ENCODE assay signal across 8 mouse cellular contexts in genomic region chr14:120388818-120389691, GRCm38 (mm10).
DNase-seq lines count a peak whose midpoint lies in the region; ATAC-seq and TF ChIP-seq lines count a peak whose summit lies in the region.

No protein-coding gene starts in this region.

- no peaks in the 10 kb centered on the region for H3K9me3 ChIP-seq in heart, embryonic 10.5 days
- no peaks in the 10 kb centered on the region for H3K9me3 ChIP-seq in forebrain, embryonic 14.5 days (replicated peaks; ENCODE audit: control insufficient read depth, low read length)
- no peaks in the 10 kb centered on the region for H3K9me3 ChIP-seq in limb, embryonic 11.5 days (ENCODE audit: control insufficient read depth, low read length)
- no peaks in the 10 kb centered on the region for H3K9me3 ChIP-seq in neural tube, embryonic 12.5 days

- H3K27me3 ChIP-seq in heart, embryonic 10.5 days (ENCODE audit: insufficient read depth, poor library complexity, severe bottlenecking): no peaks in the 10 kb centered on the region
- H3K27me3 ChIP-seq in forebrain, embryonic 14.5 days (replicated peaks; ENCODE audit: control insufficient read depth, insufficient read depth, low read length): no peaks in the 10 kb centered on the region
- no peaks in the 10 kb centered on the region for H3K27me3 ChIP-seq in limb, embryonic 11.5 days (ENCODE audit: control insufficient read depth, insufficient read depth, low read length)
- no peaks in the 10 kb centered on the region for H3K27me3 ChIP-seq in neural tube, embryonic 12.5 days (replicated peaks)

- H3K36me3 ChIP-seq in heart, embryonic 10.5 days: peaks cover 40% of the 10 kb centered on the region
- no peaks in the 10 kb centered on the region for H3K36me3 ChIP-seq in forebrain, embryonic 14.5 days (ENCODE audit: control insufficient read depth, insufficient read depth, low read length)
- H3K36me3 ChIP-seq in limb, embryonic 11.5 days (ENCODE audit: control insufficient read depth, insufficient read depth, low read length): peaks cover 8% of the 10 kb centered on the region; the same call in 1 of the 2 replicates
- peaks cover 10% of the 10 kb centered on the region; the same call in 1 of the 2 replicates for H3K36me3 ChIP-seq in neural tube, embryonic 12.5 days

- no peak for DNase-seq in heart, embryonic 10.5 days (ENCODE audit: low spot score)
- DNase-seq in heart, postnatal 25 days (ENCODE audit: low spot score): no peak
- peak; percentile 78 for DNase-seq in brain, embryonic 14.5 days (ENCODE audit: low read depth)
- DNase-seq in forebrain, embryonic 14.5 days (ENCODE audit: low spot score): peak; percentile 64
- DNase-seq in limb, embryonic 11.5 days (ENCODE audit: low spot score): peak; percentile 51
- DNase-seq in natural killer cell, adult 2 months (ENCODE audit: low spot score in 2 of 2): no peak
- no peak for DNase-seq in frontal cortex, postnatal 25 days (ENCODE audit: low spot score in 2 of 2)

- TF ChIP-seq CTCF in brain, embryonic 14.5 days (IDR thresholded peaks at IDR 0.05; ENCODE audit: borderline replicate concordance, extremely low read depth, insufficient read depth, insufficient read length): no peak

- H3K9ac ChIP-seq in forebrain, embryonic 14.5 days (ENCODE audit: low read length): peak overlapping the region; percentile 75
- H3K9ac ChIP-seq in limb, embryonic 11.5 days (ENCODE audit: low read length): no peak overlapping the region; the same call in 1 of the 2 replicates
- H3K9ac ChIP-seq in neural tube, embryonic 12.5 days: peak overlapping the region; percentile 54; the same call in 1 of the 2 replicates

- WGBS in heart, embryonic 10.5 days: 9% methylated on average over 38 of the region's 38 CpGs
- 1% methylated on average over 38 of the region's 38 CpGs for WGBS in forebrain, embryonic 14.5 days
- WGBS in limb, embryonic 11.5 days: 9% methylated on average over 35 of the region's 38 CpGs
- 7% methylated on average over 37 of the region's 38 CpGs for WGBS in neural tube, embryonic 12.5 days

- peak; percentile 88 for ATAC-seq in forebrain, embryonic 14.5 days
- no peak for ATAC-seq in limb, embryonic 11.5 days (ENCODE audit: insufficient number of reproducible peaks, low FRiP score, low TSS enrichment, low read depth)
- peak; percentile 83 for ATAC-seq in neural tube, embryonic 12.5 days (ENCODE audit: low FRiP score, low read depth)

- H3K4me2 ChIP-seq in forebrain, embryonic 14.5 days (ENCODE audit: low read length): peak overlapping the region; percentile 57
- H3K4me2 ChIP-seq in limb, embryonic 11.5 days (ENCODE audit: low read depth, severe bottlenecking): peak overlapping the region; percentile 38
- H3K4me2 ChIP-seq in neural tube, embryonic 12.5 days (replicated peaks): peak overlapping the region; percentile 62

- peak overlapping the region; percentile 79 for H3K27ac ChIP-seq in heart, embryonic 10.5 days
- H3K27ac ChIP-seq in forebrain, embryonic 14.5 days (ENCODE audit: low read depth, low read length): peak overlapping the region; percentile 29; the same call in 1 of the 2 replicates
- H3K27ac ChIP-seq in limb, embryonic 11.5 days (replicated peaks; ENCODE audit: low read depth, low read length): no peak overlapping the region
- no peak overlapping the region for H3K27ac ChIP-seq in neural tube, embryonic 12.5 days

- TF ChIP-seq POLR2A in brain, embryonic 14.5 days (IDR thresholded peaks at IDR 0.05; ENCODE audit: borderline replicate concordance, extremely low read depth, insufficient read depth, insufficient read length, poor library complexity, severe bottlenecking): 0 out of 2 replicates have a peak, but pooled peaks have one; percentile 29

- H3K4me3 ChIP-seq in heart, embryonic 10.5 days: peak overlapping the region; percentile 44
- H3K4me3 ChIP-seq in forebrain, embryonic 14.5 days (ENCODE audit: low read depth, low read length): peak overlapping the region; percentile 36
- H3K4me3 ChIP-seq in limb, embryonic 11.5 days (ENCODE audit: low read depth, low read length): peak overlapping the region; percentile 8; the same call in 1 of the 2 replicates
- H3K4me3 ChIP-seq in neural tube, embryonic 12.5 days: peak overlapping the region; percentile 27

- intact Hi-C loops in heart, postnatal 25 days (cut with DNase I): loop anchor here (10.0 kb wide), 1 partner anchor 54 kb away; no protein-coding TSS in a partner anchor

- peaks cover 26% of the 10 kb centered on the region for H3K4me1 ChIP-seq in heart, embryonic 10.5 days
- H3K4me1 ChIP-seq in forebrain, embryonic 14.5 days (ENCODE audit: control insufficient read depth, insufficient read depth, low read length): no peaks in the 10 kb centered on the region
- H3K4me1 ChIP-seq in limb, embryonic 11.5 days (ENCODE audit: control insufficient read depth, insufficient read depth, low read length): no peaks in the 10 kb centered on the region
- H3K4me1 ChIP-seq in neural tube, embryonic 12.5 days: peaks cover 11% of the 10 kb centered on the region; the same call in 1 of the 2 replicates

Comparison
In these comparisons a context has a peak if more than half of its experiments do, and no peak if none do; other contexts are left out.
1. DNase-seq: peak in brain, embryonic 14.5 days (single experiment), forebrain, embryonic 14.5 days (single experiment) and limb, embryonic 11.5 days (single experiment); none in heart, embryonic 10.5 days (single experiment), heart, postnatal 25 days (single experiment), natural killer cell, adult 2 months (0 of 2) and frontal cortex, postnatal 25 days (0 of 2).
2. H3K27ac ChIP-seq: peak in heart, embryonic 10.5 days (single experiment) and forebrain, embryonic 14.5 days (single experiment); none in limb, embryonic 11.5 days (single experiment) and neural tube, embryonic 12.5 days (single experiment).
3. Peak in every context shown above with its lines, with median percentiles within 50 percentile points of each other: H3K4me3 ChIP-seq and H3K4me2 ChIP-seq.